Mouse (Mus musculus) testis, adult 2 months (tissue): ENCODE measurements around the gene Fam193b.

Experiments
- CTCF ChIP-seq: fragments of 200-500 bp; IDR thresholded peaks from 2 replicates; pipeline ENCODE4 v1.5.1; 2012; ENCODE audit warnings: low read depth, mild to moderate bottlenecking, inconsistent platforms, low read length, moderate library complexity; ENCODE audit not compliant: control insufficient read depth, insufficient read depth, insufficient replicate concordance
- POLR2A ChIP-seq: fragments of 200-500 bp; IDR thresholded peaks from 2 replicates; pipeline ENCODE4 v1.6.1; 2012; ENCODE audit warnings: low read depth, mild to moderate bottlenecking, inconsistent platforms, low read length, moderate library complexity; ENCODE audit not compliant: control insufficient read depth

- no peak for TF ChIP-seq CTCF
- TF ChIP-seq POLR2A: no peak
Measured at GRCm38 (mm10) chr13:55519606-55520005, 51.3 kb downstream of the Fam193b start.
